Mouse (Mus musculus) CD4-positive, CD25-positive, alpha-beta regulatory T cell (primary cell): ENCODE results near the gene Rala. TPM values are rescaled to one million over a fixed set of nuclear protein-coding genes. Genes with fewer than 3 reads are reported as not detected.

Source experiments
- polyA plus RNA-seq: library from polyadenylated mRNA; unstranded; fragments of 100-300 nt; shearing (Covaris generic); gene quantifications from one replicate; pipeline ENCODE4 v1.2.1, GENCODE M21; 2017

Rala gene
- polyA plus RNA-seq: 62.2 TPM

GRCm38 (mm10) chr13:17944078-17944917, at the start of gene Rala:
Gene Rala, minus strand, starts transcription at chr13:17944239.

DNA sequence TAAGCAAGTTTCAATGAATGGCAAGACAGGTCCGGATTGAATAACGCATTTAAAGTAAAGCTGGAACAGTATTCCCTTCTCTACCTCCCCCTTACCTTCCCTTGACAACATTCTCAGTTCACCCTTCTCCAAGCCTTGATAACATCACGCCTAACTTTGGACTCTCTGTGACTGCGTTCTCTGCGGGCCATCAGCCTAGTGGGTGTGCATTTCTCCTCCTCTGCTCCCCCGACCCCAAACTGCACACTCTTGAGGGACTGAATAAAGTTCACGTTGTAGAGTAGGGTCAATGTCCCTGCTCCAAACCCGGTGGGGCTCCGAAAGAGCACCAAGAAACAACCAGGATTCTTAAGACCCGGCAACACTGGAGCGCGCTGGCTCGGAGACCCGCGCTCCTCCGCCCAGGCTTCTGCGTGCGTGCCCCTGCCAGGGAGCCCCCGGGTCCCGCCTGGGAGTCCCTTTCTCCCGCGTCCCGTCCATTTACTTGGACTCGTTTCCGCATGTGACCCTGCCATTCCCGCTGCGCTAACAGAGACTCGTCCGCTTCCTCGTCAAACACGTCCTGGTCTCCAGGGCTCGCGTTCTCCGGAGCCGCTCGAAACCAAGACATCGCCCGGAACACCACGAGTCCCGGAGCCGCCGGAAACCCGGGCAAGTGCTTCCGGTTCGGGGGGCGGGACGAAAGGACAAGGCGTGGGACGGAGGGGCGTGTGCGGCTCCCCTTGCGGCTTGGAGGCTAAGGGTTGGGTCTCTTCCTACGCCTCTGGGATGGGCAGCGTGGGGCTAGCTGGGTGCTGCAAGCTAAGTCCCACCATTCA, 48.9 kb upstream of the Rala start, which contains the start of gene Yae1d1:
Yae1d1 (minus strand) TSS at position 653 of the 818 bp plus-strand sequence.

Other genes with a start within 250 kb of the Rala start
- gene Mplkip, start 249.0 kb downstream of the Rala start, polyA plus RNA-seq: 82.9 TPM
- gene Sugct, start 248.7 kb downstream of the Rala start, polyA plus RNA-seq: 1.6 TPM
- 89.3 TPM for gene Cdk13, start 139.1 kb downstream of the Rala start, polyA plus RNA-seq
- 19.0 TPM for gene Yae1d1, start 49.1 kb upstream of the Rala start, polyA plus RNA-seq